ENCODE assay signal across 8 mouse cellular contexts in genomic region chr16:91009942-91010529, GRCm38 (mm10). TPM values are rescaled to one million over a fixed set of nuclear protein-coding genes. Genes with fewer than 3 reads are reported as not detected.
DNase-seq lines count a peak whose midpoint lies in the region; ATAC-seq and TF ChIP-seq lines count a peak whose summit lies in the region.

No protein-coding gene starts in this region.

- DNase-seq in kidney, adult 9 months = peak; percentile 23
- no peak for DNase-seq in kidney, adult 11 months
- DNase-seq in cerebellum, postnatal 25 days = peak; percentile 35 to 38
- DNase-seq in heart, postnatal 0 days (ENCODE audit: low spot score) = peak; percentile 57
- no peak for DNase-seq in liver, postnatal 0 days

- H3K4me3 ChIP-seq in E14TG2a.4 (replicated peaks; ENCODE audit: low read length) = peak overlapping the region; percentile 98
- peak overlapping the region; percentile 91 for H3K4me3 ChIP-seq in heart, postnatal 0 days (ENCODE audit: low read depth, low read length)
- H3K4me3 ChIP-seq in liver, postnatal 0 days (ENCODE audit: low read depth, low read length) = peak overlapping the region; percentile 99
- H3K4me3 ChIP-seq in stomach, embryonic 16.5 days (replicated peaks; ENCODE audit: low read length) = peak overlapping the region; percentile 98

- H3K9me3 ChIP-seq in E14TG2a.4 (ENCODE audit: low read length) = no peaks in the 10 kb centered on the region
- H3K9me3 ChIP-seq in heart, postnatal 0 days (replicated peaks; ENCODE audit: control insufficient read depth, low read length) = no peaks in the 10 kb centered on the region
- H3K9me3 ChIP-seq in liver, postnatal 0 days (ENCODE audit: low read length) = no peaks in the 10 kb centered on the region
- H3K9me3 ChIP-seq in stomach, embryonic 16.5 days (replicated peaks; ENCODE audit: control insufficient read depth, low read length) = no peaks in the 10 kb centered on the region

- peak overlapping the region; percentile 73 for H3K4me2 ChIP-seq in heart, postnatal 0 days (ENCODE audit: low read depth, low read length)
- H3K4me2 ChIP-seq in liver, postnatal 0 days (ENCODE audit: low read depth, low read length) = peak overlapping the region; percentile 99
- peak overlapping the region; percentile 78 for H3K4me2 ChIP-seq in stomach, embryonic 16.5 days (ENCODE audit: low read depth, low read length)

- H3K4me1 ChIP-seq in E14TG2a.4 (replicated peaks; ENCODE audit: low read depth, low read length) = peaks cover 23% of the 10 kb centered on the region
- H3K4me1 ChIP-seq in heart, postnatal 0 days (ENCODE audit: control insufficient read depth, insufficient read depth) = peaks cover 7% of the 10 kb centered on the region; the same call in 1 of the 2 replicates
- H3K4me1 ChIP-seq in liver, postnatal 0 days (ENCODE audit: insufficient read depth) = peaks cover 15% of the 10 kb centered on the region
- H3K4me1 ChIP-seq in stomach, embryonic 16.5 days (ENCODE audit: control insufficient read depth, insufficient read depth, low read length) = peaks cover 6% of the 10 kb centered on the region; the same call in 1 of the 2 replicates

- no peaks in the 10 kb centered on the region; the same call in 1 of the 2 replicates for H3K27me3 ChIP-seq in E14TG2a.4 (ENCODE audit: insufficient read depth, low read length)
- H3K27me3 ChIP-seq in heart, postnatal 0 days (ENCODE audit: control insufficient read depth, insufficient read depth, low read length) = no peaks in the 10 kb centered on the region
- H3K27me3 ChIP-seq in liver, postnatal 0 days (ENCODE audit: insufficient read depth, low read length) = no peaks in the 10 kb centered on the region
- no peaks in the 10 kb centered on the region for H3K27me3 ChIP-seq in stomach, embryonic 16.5 days (ENCODE audit: control insufficient read depth, insufficient read depth, low read length)

- no peak for TF ChIP-seq EP300 in heart, postnatal 0 days (IDR thresholded peaks at IDR 0.05; ENCODE audit: low read depth)
- TF ChIP-seq EP300 in liver, postnatal 0 days (IDR thresholded peaks at IDR 0.05; ENCODE audit: low read depth) = no peak

- no peak for TF ChIP-seq CTCF in E14TG2a.4 (conservative IDR thresholded peaks at IDR 0.05; ENCODE audit: low read length)
- no peak for TF ChIP-seq CTCF in heart, postnatal 0 days (IDR thresholded peaks at IDR 0.05; ENCODE audit: low read depth)
- no peak for TF ChIP-seq CTCF in liver, postnatal 0 days (IDR thresholded peaks at IDR 0.05; ENCODE audit: low read depth)

- ATAC-seq in heart, postnatal 0 days (ENCODE audit: insufficient read depth, low read depth) = no peak
- ATAC-seq in liver, postnatal 0 days = no peak
- ATAC-seq in stomach, embryonic 16.5 days (ENCODE audit: insufficient read depth, low FRiP score) = no peak
- ATAC-seq in activated CD4-positive, CD25-positive, alpha-beta regulatory T cell, adult 4 months = no peak

- peak overlapping the region; percentile 90; the same call in 1 of the 2 replicates for H3K27ac ChIP-seq in heart, postnatal 0 days (ENCODE audit: low read depth)
- H3K27ac ChIP-seq in liver, postnatal 0 days (ENCODE audit: low read depth) = peak overlapping the region; percentile 97
- H3K27ac ChIP-seq in stomach, embryonic 16.5 days (ENCODE audit: low read length) = peak overlapping the region; percentile 85

- H3K36me3 ChIP-seq in E14TG2a.4 (ENCODE audit: insufficient read depth, low read length) = peaks cover 12% of the 10 kb centered on the region
- peaks cover 10% of the 10 kb centered on the region for H3K36me3 ChIP-seq in heart, postnatal 0 days (replicated peaks; ENCODE audit: control insufficient read depth, insufficient read depth, low read length)
- peaks cover 12% of the 10 kb centered on the region for H3K36me3 ChIP-seq in liver, postnatal 0 days (replicated peaks; ENCODE audit: insufficient read depth, low read length)
- H3K36me3 ChIP-seq in stomach, embryonic 16.5 days (ENCODE audit: control insufficient read depth, insufficient read depth, low read length) = no peaks in the 10 kb centered on the region

- 3% methylated on average over 19 of the region's 19 CpGs for WGBS in heart, postnatal 0 days
- WGBS in liver, postnatal 0 days (ENCODE audit: insufficient replicate concordance) = 1% methylated on average over 19 of the region's 19 CpGs
- 2% methylated on average over 19 of the region's 19 CpGs for WGBS in stomach, embryonic 16.5 days

- H3K9ac ChIP-seq in heart, postnatal 0 days (replicated peaks; ENCODE audit: low read depth, low read length) = peak overlapping the region; percentile 89
- H3K9ac ChIP-seq in liver, postnatal 0 days (replicated peaks) = peak overlapping the region; percentile 98
- H3K9ac ChIP-seq in stomach, embryonic 16.5 days (ENCODE audit: low read length) = peak overlapping the region; percentile 91

RNA-seq across cellular contexts. Expression of gene Synj1, which starts 1.1 kb away (rescaled TPM):
- total RNA-seq in heart, postnatal 0 days (2014; rRNA removed; ENCODE audit: low replicate concordance) = 11.8 and 19.3 TPM in 2 replicates
- 6.6 and 8.5 TPM in 2 replicates for polyA plus RNA-seq in heart, postnatal 0 days (2015; fragmentation: Nextera tagmentation; extraction: Ambion mirVana)
- polyA plus RNA-seq in liver, postnatal 0 days (2015; fragmentation: Nextera tagmentation; extraction: Ambion mirVana) = 8.2 and 8.6 TPM in 2 replicates
- 9.7 and 14.6 TPM in 2 replicates for polyA plus RNA-seq in stomach, embryonic 16.5 days (2015; fragmentation: Nextera tagmentation; extraction: Ambion mirVana)
- polyA plus RNA-seq in activated CD4-positive, CD25-positive, alpha-beta regulatory T cell, adult 4 months (2017; shearing (Covaris generic)) = 10 to 100 TPM; 29.0 to 32.6 TPM

RNA-seq across cellular contexts. Expression of gene Paxbp1, which starts 34.3 kb away (rescaled TPM):
- total RNA-seq in heart, postnatal 0 days (2014; rRNA removed; ENCODE audit: low replicate concordance) = 30.6 and 33.8 TPM in 2 replicates
- 18.8 and 19.0 TPM in 2 replicates for polyA plus RNA-seq in heart, postnatal 0 days (2015; fragmentation: Nextera tagmentation; extraction: Ambion mirVana)
- 10.3 and 10.9 TPM in 2 replicates for polyA plus RNA-seq in liver, postnatal 0 days (2015; fragmentation: Nextera tagmentation; extraction: Ambion mirVana)
- polyA plus RNA-seq in stomach, embryonic 16.5 days (2015; fragmentation: Nextera tagmentation; extraction: Ambion mirVana) = 43.3 and 46.5 TPM in 2 replicates
- 10 to 100 TPM; 83.2 to 84.4 TPM for polyA plus RNA-seq in activated CD4-positive, CD25-positive, alpha-beta regulatory T cell, adult 4 months (2017; shearing (Covaris generic))

Comparison
In these comparisons a context has a peak if more than half of its experiments do, and no peak if none do; other contexts are left out.
1. DNase-seq: peak in kidney, adult 9 months (single experiment), cerebellum, postnatal 25 days (2 of 2) and heart, postnatal 0 days (single experiment); none in kidney, adult 11 months (single experiment) and liver, postnatal 0 days (single experiment).
2. Peak in every context shown above with its lines, with median percentiles within 50 percentile points of each other: H3K4me3 ChIP-seq, H3K27ac ChIP-seq, H3K4me2 ChIP-seq and H3K9ac ChIP-seq.